Mouse (Mus musculus) spleen, adult 18-20 months (tissue): ENCODE data around the gene Olfr1076.
"Not testable (repeated sequence)": the region's sequence is repeated elsewhere in the genome, so short reads cannot be mapped to it uniquely, and the experiment has no call there.

Experiments
- DNase-seq, 2 experiments: peaks; one replicate each; pipeline ENCODE4 v3.0.0; 2022; ENCODE audit warnings: mixed read lengths in 2 of 2

The Olfr1076 gene

GRCm38 (mm10) chr2:86508161-86508560, at the start of gene Olfr1076:
TSS of gene Olfr1076 (plus strand) at chr2:86508461.
- DNase-seq, result no peak

- no peak for DNase-seq
These were observed 47.8 kb upstream of the Olfr1076 start for GRCm38 (mm10) chr2:86460434-86460833.

GRCm38 (mm10) chr2:86464442-86465109, 43.7 kb upstream of the Olfr1076 start:
- peak in 1 of 2 experiments; percentile 8 for DNase-seq

- no peak for DNase-seq
These were observed 21.0 kb upstream of the Olfr1076 start, which contains the start of gene Olfr228 for GRCm38 (mm10) chr2:86487286-86487685. TSS of gene Olfr228 (minus strand) at chr2:86487386.

- DNase-seq, result no peak
These were observed 22.7 kb downstream of the Olfr1076 start for GRCm38 (mm10) chr2:86530991-86531390.

GRCm38 (mm10) chr2:86542380-86542779, 34.1 kb downstream of the Olfr1076 start, which contains the start of gene Olfr1079:
TSS of gene Olfr1079 (minus strand) at chr2:86542480.
- no peak for DNase-seq

GRCm38 (mm10) chr2:86558135-86558534, 49.9 kb downstream of the Olfr1076 start, which contains the start of gene Olfr1080:
TSS of gene Olfr1080 (minus strand) at chr2:86558235.
- DNase-seq, result not testable (repeated sequence)
